Mouse (Mus musculus) lung, postnatal 0 days (tissue): ENCODE results near the gene Gm11985.

Experiments used
- CTCF ChIP-seq: IDR thresholded peaks from 2 replicates; pipeline ENCODE4 v1.5.1; 2016; ENCODE audit warnings: antibody characterized with exemption, mild to moderate bottlenecking
- EP300 ChIP-seq: IDR thresholded peaks from 2 replicates; pipeline ENCODE4 v1.6.1; 2016; ENCODE audit warnings: antibody characterized with exemption, mild to moderate bottlenecking, control low read depth

DNA sequence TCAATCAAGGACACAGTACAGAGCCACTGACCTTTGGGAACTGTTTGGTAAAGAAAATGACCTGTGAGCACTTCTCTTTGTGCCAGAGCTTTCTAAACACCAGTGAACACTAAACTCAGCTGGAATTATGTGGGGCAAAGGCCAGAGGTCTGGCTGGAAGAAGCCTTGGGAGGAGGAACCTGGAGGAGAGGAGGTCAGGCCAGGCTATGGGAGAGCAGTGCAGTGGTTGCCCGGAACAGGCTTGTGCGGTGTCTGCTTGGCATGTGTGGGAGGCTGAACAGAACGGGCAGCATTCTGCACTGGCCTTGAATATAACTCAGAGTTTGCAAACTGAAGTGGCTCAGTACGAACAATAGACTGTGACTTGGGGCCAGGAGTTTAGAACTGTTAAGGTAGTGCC, 41.6 kb upstream of the Gm11985 start:
- TF ChIP-seq CTCF (no peak), EP300 (no peak)
